Mouse (Mus musculus): Measurements from ENCODE around the gene Igsf21. TPM values are rescaled to one million over a fixed set of nuclear protein-coding genes. Genes with fewer than 3 reads are reported as not detected.
A peak's percentile ranks its signal among the peaks of the same experiment; 100 is the strongest.

Gene Igsf21
- polyA plus RNA-seq, 1 experiment: 36.1 TPM

DNA sequence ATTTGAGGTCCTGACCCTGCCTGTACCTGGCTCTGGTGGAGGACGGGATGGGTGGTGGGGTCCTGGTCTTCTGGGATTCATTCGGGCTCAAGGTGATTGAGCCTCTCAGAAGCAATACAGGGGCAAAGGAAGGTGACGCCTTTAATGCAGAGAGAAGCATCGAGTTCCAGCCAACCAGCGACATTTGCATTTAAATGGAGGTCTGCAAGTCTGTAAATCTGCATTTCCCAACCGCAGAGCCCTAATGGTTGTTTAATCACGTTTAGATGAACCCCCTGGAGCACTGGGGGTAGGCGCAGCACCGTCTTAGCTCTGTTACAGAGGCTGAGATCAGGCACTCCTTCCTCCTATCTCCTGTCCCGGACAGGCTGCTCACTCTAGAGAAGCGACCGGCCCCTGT is 244.5 kb downstream of the Igsf21 start:
- DNase-seq (ENCODE audit: low read depth): peak; percentile 77
- no peak for TF ChIP-seq POLR2A (IDR thresholded peaks at IDR 0.05; ENCODE audit: borderline replicate concordance, extremely low read depth, insufficient read depth, insufficient read length, poor library complexity, severe bottlenecking)
- TF ChIP-seq CTCF (IDR thresholded peaks at IDR 0.05; ENCODE audit: borderline replicate concordance, extremely low read depth, insufficient read depth, insufficient read length): no peak

DNA sequence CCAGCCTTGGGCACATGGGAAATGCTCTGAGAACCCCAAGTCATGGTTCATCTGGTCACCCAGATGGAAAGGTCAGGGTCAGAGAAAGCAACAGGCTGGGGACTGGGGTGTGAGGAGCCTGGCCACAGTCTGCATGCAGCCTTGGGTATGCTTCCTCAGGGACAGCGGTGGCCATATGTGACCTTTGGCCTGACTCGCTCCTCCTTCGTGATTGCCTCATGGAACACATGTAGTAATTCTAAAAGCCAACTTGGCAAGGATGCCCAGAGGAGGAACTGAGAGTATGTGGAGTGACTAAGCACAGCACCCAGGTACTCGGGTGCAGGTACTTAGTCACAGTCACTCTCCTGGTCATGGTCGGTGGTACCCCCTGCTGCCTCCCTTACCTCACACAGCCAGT is 245.7 kb downstream of the Igsf21 start:
- no peak for TF ChIP-seq POLR2A (IDR thresholded peaks at IDR 0.05; ENCODE audit: borderline replicate concordance, extremely low read depth, insufficient read depth, insufficient read length, poor library complexity, severe bottlenecking)
- no peak for TF ChIP-seq CTCF (IDR thresholded peaks at IDR 0.05; ENCODE audit: borderline replicate concordance, extremely low read depth, insufficient read depth, insufficient read length)
- no peak for DNase-seq (ENCODE audit: low read depth)

- TF ChIP-seq CTCF (IDR thresholded peaks at IDR 0.05; ENCODE audit: borderline replicate concordance, extremely low read depth, insufficient read depth, insufficient read length) (no peak), POLR2A (IDR thresholded peaks at IDR 0.05; ENCODE audit: borderline replicate concordance, extremely low read depth, insufficient read depth, insufficient read length, poor library complexity, severe bottlenecking) (no peak)
- peak; percentile 52 for DNase-seq (ENCODE audit: low read depth)
Measured at GRCm38 (mm10) chr4:139999033-139999432, 247.6 kb downstream of the Igsf21 start.

- TF ChIP-seq CTCF (IDR thresholded peaks at IDR 0.05; ENCODE audit: borderline replicate concordance, extremely low read depth, insufficient read depth, insufficient read length) (no peak), POLR2A (IDR thresholded peaks at IDR 0.05; ENCODE audit: borderline replicate concordance, extremely low read depth, insufficient read depth, insufficient read length, poor library complexity, severe bottlenecking) (no peak)
- peak; percentile 83 for DNase-seq (ENCODE audit: low read depth)
Measured at GRCm38 (mm10) chr4:139995659-139996058, 250.9 kb downstream of the Igsf21 start.

DNA sequence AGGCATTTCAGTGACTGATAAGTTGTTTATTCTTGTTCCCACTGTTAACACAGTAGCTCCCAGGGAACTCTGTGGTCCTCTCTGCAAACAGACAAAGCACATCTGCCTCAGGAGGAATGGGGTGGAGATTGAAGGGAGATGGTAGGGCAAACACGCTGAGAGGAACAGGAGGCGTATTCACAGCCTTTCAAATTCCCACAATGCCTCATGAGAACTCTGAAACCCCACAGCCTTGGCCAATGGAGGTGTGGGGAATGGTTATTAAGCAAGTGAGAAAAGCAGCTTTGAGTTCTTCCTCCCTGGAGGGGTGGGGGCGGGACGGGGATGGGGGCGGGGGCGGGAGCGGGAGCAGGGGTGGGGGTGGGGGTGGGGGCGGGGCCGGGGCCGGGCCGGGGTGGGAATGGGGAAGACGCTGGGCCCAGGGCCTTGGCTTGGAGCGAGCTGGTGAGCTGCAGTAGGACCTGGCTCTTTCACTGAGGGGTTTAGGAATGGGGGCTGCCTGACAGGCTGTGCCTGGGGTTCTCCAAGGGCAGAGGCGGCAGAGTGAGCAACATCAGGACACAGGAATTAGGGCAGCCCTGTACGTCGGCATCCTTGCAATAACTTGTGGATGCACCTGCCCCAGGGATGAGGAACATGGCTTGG is 253.4 kb downstream of the Igsf21 start:
- DNase-seq (ENCODE audit: low read depth): peak; percentile 85
- TF ChIP-seq CTCF (IDR thresholded peaks at IDR 0.05; ENCODE audit: borderline replicate concordance, extremely low read depth, insufficient read depth, insufficient read length) (no peak), POLR2A (IDR thresholded peaks at IDR 0.05; ENCODE audit: borderline replicate concordance, extremely low read depth, insufficient read depth, insufficient read length, poor library complexity, severe bottlenecking) (no peak)

GRCm38 (mm10) chr4:139986913-139987312 is 259.7 kb downstream of the Igsf21 start:
- TF ChIP-seq CTCF (IDR thresholded peaks at IDR 0.05; ENCODE audit: borderline replicate concordance, extremely low read depth, insufficient read depth, insufficient read length): no peak
- TF ChIP-seq POLR2A (IDR thresholded peaks at IDR 0.05; ENCODE audit: borderline replicate concordance, extremely low read depth, insufficient read depth, insufficient read length, poor library complexity, severe bottlenecking): no peak
- peak; percentile 63 for DNase-seq (ENCODE audit: low read depth)

DNA sequence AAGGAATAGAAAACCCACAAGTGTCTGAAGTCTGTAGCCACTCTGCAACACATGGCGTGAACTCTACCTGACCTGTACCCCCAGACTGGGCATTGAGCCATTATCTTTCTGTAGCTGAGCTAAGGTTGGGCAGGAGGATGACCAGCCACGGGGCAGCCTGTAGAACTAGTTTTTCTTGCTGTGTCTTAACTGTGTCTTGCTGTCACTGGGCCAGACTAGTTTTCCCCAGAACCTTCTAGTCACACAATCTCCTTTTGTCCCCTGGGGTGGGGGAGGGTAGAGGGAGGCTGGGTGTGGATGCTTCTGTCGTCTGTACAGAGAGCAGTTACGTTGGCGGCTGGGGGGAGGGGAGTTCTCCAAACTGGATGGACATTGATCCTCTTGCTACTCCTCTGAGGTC is 267.9 kb downstream of the Igsf21 start:
- TF ChIP-seq CTCF (IDR thresholded peaks at IDR 0.05; ENCODE audit: borderline replicate concordance, extremely low read depth, insufficient read depth, insufficient read length) (no peak), POLR2A (IDR thresholded peaks at IDR 0.05; ENCODE audit: borderline replicate concordance, extremely low read depth, insufficient read depth, insufficient read length, poor library complexity, severe bottlenecking) (no peak)

DNA sequence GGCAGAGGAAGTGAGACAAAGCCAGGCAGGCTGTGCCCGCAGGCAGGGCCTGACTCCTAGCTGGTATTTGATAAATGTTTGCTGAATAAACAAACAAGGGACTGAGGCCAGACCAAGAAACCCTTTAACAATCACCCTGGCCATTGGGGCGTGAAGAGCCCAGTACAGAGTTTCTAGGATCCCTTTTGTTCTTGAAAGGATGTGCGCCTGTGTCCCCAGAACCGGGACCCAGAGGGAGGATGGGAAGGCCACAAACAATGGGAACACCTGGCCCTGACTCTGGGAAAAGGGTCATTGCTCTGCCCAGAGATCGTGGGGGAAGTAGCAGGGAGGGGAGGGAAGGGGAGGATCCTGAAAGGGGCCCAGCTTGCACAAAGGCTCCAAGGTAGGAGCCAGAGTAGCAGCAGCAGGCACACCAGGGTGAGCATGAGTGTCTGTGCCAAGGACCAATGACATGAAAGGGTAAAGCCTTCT is 269.2 kb downstream of the Igsf21 start:
- TF ChIP-seq POLR2A (IDR thresholded peaks at IDR 0.05; ENCODE audit: borderline replicate concordance, extremely low read depth, insufficient read depth, insufficient read length, poor library complexity, severe bottlenecking) (no peak), CTCF (IDR thresholded peaks at IDR 0.05; ENCODE audit: borderline replicate concordance, extremely low read depth, insufficient read depth, insufficient read length) (no peak)
- DNase-seq (ENCODE audit: low read depth): no peak

More for the DNA sequence above, 267.9 kb downstream of the Igsf21 start:
- DNase-seq (ENCODE audit: low read depth): peak; percentile 29
